Mouse (Mus musculus) sigmoid colon, adult 10 weeks (tissue): Measurements from ENCODE around the gene Gm49336. TPM values are rescaled to one million over a fixed set of nuclear protein-coding genes. Genes with fewer than 3 reads are reported as not detected.

ENCODE experiments used
- polyA plus RNA-seq: library from polyadenylated mRNA; stranded (reverse); fragments of 350-450 nt; fragmentation: Illumina TruSeq; extraction: RNeasy Lipid Tissue Mini Kit (QIAGEN cat#74804); gene quantifications from one replicate; pipeline ENCODE4 v1.2.3, GENCODE M21; 2014; ENCODE audit warnings: low read depth, low replicate concordance

Gm49336 gene
- polyA plus RNA-seq = 182 TPM

GRCm38 (mm10) chr14:60251281-60252003 lies at the start of gene Gm49336, which contains the start of gene Nupl1:
Gene Gm49336 (minus strand): TSS chr14:60251507.
Gene Nupl1 (minus strand): TSS chr14:60251431.

GRCm38 (mm10) chr14:60264990-60265876 lies 13.9 kb upstream of the Gm49336 start, which contains the start of gene Mtmr6:
Gene Mtmr6 (plus strand): TSS chr14:60265228.

GRCm38 (mm10) chr14:60196884-60197283 lies 54.4 kb downstream of the Gm49336 start, which contains the start of gene Atp8a2:
Gene Atp8a2 (minus strand): TSS chr14:60197179.

Other genes starting within 250 kb of the Gm49336 start
- 7.4 TPM for gene Atp8a2, start 54.3 kb downstream of the Gm49336 start, polyA plus RNA-seq
- not detected for gene Nupl1, start 76 bp downstream of the Gm49336 start, polyA plus RNA-seq
- 312 TPM for gene Mtmr6, start 13.7 kb upstream of the Gm49336 start, polyA plus RNA-seq
- 0.16 TPM for gene Amer2, start 121.8 kb upstream of the Gm49336 start, polyA plus RNA-seq